Mouse (Mus musculus) frontal cortex, postnatal 25 days (tissue): ENCODE data around the gene Urm1.

Source experiments
- DNase-seq, 2 experiments: peaks; one replicate each; pipeline ENCODE4 v3.0.0; 2022; ENCODE audit warnings: low spot score in 2 of 2

Urm1 gene

DNA sequence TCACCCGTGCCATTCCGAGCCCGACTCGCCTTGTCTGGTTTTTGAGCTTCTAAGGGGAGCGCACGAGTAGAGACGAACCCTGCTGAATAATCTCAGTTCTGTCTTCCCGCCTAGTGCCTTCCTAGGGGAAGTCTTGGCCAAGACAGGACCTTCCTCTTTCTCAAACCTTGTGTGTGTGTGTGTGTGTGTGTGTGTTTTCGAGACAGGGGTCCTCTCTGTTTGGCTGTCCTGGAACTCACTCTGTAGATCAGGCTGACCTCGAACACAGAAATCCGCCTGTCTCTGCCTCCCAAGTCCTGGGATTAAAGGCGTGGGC is 7.8 kb downstream of the Urm1 start:
- DNase-seq = no peak

DNA sequence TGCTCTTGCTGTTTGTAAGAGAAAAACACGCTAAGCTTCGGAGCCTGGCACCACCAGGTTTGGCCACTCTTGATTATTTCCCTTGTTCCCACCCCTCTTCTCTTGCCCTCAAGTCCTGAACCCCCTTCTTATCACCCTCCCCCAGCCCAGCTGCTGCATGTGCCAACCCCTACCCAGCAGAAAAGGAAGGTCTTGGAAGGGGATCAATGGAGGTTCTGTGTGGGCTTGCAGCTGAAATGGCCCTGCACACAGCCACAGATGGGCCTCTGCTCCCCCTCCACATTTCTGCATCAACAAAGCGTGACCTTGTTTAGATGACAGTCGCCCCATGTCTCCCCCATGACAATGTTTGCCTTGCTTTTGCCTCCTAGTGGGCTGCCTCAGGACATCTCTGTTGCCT is 11.2 kb downstream of the Urm1 start:
- no peak for DNase-seq

DNA sequence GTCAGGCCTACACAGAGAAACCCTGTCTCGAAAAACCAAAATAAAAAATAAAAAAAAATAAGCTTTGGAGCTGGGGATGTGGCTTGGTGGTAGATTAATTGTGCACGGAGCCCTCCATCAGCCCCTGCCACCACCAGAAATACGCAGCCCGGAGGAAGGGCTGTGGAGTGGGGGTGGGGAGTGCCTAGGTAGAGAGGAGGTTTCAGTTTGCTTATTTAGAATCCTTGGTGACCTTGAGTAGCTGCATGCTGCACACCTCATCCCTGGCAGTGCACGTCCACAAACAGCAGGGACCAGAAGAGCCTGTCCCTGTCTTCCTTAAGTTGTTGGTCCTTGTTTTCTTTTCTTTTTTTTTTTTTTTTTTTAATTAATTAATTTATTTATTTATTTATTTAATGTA is 13.9 kb downstream of the Urm1 start:
- DNase-seq = no peak

DNA sequence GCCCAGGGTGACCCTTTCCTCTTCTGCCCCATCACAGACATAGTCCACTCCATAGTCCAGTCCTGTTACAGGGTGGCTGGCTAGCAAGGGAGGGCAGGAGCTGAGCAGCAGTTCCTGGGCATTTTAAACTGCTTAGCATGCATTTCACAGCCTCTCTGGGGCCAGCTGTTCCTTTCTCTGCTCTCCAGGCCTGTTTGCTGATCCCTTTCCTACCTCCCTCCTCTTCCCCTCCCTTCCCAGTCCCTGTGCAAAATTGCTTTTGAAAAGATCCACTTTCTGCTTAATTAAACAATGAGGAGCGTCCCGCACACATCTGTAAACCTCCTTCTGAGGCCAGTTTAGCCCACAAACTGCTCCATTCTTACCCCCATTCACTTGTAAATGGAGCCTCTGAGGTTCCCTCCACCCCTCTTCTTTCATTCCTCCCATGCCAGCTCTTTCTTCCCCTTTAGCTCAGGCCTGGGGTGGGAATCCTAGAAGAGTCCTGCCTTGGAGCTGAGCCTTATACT is 15.6 kb downstream of the Urm1 start:
- no peak for DNase-seq

DNA sequence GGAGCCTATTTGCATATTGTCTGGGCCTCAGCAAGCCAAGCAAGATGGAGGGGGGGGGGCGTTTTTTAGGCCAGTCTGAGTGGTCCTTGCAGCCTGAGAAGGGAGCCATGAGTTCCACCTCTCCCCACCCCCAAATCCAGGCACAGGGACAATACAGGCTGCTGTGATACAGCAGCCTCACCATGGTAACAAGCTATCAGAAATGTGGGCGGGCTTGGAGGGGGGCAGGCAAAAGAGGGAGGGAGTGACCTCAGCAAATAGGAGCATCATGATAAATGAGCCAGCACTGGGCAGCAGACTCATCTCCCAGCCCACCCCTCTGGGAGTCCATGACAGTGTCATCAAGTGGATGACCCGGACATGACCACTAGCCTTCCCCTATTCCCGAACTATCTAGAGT is 19.6 kb downstream of the Urm1 start:
- no peak for DNase-seq

DNA sequence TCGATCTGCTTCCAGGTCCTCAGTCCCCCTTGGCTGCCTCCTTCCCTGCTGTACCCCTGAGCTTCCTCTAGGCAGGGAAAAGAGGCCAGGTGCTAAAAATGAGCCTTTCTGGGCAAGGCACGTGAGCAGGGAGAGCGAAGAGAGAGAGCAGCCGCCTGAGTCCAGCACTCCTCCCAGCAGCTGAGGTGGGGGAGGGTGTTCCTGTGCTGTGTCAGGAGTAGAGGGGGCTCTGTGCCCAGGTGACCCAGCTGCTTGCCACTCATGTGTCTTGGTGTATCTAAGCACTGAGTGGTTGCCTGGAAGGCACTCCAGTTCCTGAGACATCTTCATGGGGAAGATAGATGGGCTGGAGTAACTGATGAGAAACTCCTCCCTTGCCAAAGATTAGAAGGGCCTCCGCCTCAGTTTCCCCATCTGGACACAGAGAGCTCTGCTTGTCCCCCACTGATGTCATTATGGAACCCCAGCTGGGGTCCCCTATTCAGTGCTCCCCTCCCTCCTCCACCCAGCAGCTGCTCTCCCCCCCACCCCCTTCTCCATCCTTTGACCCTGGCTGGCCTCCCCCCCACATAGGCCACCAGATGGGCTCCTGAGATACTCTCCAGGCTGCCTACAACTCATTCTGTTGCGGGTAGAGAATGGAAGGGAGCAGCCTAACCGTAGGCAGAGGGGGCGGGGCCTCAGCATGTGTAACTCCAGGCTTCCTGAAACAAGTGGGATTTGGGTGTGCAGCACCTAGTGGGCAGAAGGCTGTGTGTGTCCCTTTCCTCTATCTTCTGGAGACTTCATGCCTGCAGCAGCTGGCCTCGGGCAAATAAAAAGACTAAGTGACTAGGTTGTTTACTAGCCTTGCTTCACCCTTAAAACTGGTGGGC is 23.6 kb downstream of the Urm1 start:
- DNase-seq = no peak

DNA sequence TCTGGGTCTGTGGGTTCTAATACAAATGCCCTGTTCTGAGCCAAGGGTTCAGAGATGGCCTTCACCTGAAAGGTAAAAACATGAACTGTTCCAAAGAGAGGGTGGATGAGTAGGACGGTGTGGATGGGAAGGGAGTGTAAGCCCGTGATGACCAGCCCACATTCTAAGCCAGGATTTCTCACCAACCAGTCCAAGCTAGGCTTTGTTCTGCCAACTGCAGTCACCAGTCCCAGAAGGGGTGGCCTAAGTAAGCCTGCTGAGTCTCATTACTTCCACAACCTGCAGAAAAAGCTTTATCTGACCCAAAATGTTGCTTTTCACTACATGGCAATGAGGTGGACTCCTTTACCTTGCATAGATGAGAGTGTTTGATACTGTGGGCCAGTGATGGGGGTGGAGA is 24.2 kb downstream of the Urm1 start:
- no peak for DNase-seq

DNA sequence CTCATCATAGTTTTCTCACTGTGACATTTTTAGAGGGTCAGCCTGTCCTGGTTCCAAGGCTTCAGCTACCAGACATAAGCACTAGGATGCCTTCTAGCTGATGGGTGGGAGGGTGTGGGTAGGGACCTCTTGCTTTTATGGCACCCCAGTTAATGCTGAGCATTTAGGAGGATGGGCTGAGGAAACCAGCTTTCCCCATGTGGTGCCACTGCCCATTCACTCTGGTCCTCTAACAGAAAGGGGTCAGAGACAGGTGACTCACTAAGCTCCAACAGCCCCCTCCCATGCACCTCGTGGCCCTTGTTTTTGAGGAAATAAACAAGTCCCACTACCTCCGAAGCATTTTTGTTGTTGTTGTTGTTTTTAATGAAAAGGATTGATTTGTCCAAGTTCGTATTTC is 24.8 kb downstream of the Urm1 start:
- DNase-seq = no peak

DNA sequence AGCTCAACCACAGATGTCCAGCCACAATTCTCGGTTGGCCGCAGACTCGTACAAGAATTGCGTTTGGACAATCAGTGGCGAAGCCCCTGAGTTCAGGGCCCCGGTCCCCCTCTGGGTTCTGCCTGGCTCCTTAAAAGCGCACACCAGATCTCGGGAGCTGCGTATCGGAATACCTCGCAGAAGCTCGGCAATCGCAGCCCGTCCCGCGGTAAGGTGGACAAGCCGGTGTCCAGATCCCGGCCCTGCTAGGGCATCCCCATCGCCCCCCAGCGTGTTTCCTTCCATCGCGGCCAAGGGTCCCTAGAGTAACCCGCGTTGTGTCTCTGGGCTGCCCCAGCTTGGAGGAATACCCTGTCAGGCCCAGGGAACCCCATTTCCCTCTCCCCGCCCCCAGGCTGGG is 25.8 kb downstream of the Urm1 start:
- DNase-seq = no peak

DNA sequence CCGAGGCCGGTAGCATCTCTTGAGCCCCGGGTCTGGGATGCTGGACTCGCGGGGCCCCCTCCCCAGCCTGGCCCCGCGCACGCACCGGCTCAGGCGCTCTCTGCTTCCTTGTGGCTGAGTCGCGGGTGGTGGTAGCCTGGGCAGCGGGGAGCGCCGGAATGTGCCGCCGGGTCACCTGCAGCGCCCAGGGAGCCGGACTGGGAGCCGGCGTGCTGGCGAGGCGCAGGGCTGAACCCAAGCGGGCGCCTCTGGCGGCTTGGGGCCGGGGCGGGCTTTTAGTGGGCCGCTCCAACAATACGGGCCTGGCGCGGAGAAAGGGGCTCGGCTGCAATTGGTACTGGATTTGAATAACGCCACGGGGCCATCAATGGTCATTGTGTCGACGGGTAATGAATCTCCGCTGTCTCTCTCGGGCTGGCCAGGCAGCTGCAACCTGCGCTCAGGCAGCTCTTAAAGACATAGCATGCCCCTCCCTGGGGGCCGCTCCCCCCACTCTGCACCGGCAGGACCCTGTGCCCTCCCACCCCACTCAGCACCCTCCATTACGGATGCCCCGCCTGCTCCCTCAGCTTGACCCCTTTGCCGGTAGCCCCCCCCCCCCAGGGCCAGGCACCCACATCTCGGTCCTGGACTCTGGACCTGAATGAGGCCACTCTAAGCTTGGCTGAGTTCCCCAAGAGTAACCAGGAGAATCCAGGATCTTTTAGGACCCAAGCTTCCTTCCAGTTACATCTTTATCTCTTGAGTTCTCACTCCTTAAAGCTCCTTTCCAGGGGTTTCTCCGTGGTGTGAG is 26.4 kb downstream of the Urm1 start:
- no peak for DNase-seq

DNA sequence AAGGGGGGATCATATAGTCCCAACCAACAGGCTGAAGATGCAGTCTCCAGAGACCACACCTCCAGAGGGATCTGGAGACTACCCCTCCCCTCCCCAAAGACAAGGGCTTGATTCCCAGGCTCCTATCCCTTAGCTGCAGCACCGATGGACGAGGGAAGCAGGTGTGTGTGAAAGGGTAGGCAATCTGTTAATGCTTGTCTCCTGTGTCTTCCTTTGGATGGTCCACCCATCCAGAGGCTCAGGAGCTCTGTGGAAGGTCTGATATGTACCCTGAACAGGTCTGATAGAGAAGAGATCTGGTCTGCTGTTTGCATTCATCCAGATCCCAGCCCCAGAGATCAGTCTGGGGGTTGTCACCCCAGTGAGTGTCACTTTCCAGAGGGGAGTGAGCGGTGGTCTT is 27.0 kb downstream of the Urm1 start:
- no peak for DNase-seq

DNA sequence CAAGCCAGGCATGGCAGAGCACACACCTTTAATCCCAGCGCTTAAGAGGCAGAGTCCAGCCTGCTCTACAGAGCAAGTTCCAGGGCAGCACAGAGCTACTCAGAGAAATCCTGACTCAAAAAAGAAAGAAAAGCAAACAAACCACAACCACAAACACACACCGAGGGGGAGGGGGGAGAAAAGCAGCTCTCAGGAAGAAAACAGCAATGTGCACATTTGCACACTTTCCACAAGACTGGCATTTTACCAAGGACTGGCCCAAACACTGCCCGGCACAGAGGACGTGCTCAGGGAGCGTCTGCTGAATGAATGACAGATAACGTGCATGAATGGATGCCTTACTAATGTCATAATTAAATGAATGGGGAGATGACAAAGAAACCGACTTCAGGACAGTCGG is 29.2 kb downstream of the Urm1 start:
- DNase-seq = no peak

DNA sequence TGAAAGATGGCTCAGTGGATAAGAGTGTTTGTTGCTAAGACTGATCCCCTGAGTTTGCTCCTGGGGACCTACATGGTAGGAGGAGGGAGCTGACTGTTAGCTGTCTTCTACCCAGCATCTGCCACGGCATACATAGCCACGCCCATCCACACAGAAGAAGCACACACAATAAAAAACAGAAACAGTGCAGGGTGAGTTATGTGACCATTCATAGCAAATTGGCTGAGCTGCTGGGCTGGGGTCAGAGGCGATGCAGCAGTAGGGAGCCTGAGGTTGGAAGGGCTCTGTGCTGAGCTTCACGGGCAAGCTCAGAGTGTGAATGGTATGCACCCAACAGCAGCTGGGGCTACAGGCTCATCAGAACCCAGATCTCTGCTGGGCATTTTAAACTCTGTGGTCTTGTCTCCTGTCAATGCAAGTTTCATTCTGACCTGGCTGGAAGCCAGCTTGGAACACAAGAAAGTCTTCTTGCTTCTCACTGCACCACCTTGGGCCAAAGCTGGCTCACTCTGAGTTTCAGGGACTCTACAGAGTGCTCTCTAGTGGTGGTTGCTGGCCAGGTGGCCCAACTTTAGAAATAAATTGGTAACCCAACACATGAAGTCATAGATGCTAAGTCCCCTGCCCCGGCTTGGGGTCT is 30.1 kb downstream of the Urm1 start:
- DNase-seq = no peak

DNA sequence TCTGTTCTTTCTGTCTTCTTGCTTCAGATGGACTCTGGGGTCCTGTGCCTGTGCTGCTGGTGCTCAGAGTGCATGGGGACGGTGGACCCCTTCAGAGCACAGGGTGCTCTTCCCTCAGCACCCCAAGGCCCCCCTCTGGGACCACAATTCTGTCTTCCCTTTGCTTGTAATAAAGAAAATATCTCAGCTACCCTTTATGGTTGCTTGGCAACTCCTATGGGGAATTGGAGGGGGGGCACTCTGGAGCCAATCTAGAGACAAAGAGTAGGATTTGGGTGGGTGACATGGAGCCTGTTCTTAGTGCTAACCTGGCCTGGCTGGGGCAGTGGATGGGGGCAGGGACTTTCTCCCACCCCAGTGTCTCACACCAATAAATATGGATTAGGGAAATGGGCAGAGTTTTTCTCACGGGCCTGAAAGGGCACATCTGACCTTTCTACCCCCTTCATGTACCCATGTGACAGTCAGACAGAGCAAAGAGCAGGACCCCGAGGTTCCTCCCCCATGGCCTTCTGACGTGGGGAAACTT is 33.1 kb downstream of the Urm1 start:
- DNase-seq = no peak

DNA sequence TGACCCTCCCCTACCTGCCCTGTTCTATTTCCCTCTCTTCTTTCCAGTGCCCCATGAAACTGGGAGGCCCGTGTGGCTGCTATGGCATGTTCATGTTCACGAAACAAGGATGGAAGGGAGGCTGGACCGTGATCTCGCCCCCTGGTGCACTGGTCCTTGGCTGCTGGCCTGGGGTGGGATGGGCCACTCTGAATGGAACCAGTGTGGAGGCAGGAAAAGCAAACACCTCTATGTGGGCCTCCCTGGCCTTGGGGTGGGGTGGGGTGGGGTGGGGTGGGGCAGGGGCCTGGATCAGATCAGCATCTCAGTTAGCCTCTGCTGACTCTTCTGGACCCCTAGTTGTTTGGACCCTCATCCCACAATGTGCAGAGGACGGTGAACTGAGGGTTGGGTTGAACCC is 33.9 kb downstream of the Urm1 start:
- DNase-seq = no peak

DNA sequence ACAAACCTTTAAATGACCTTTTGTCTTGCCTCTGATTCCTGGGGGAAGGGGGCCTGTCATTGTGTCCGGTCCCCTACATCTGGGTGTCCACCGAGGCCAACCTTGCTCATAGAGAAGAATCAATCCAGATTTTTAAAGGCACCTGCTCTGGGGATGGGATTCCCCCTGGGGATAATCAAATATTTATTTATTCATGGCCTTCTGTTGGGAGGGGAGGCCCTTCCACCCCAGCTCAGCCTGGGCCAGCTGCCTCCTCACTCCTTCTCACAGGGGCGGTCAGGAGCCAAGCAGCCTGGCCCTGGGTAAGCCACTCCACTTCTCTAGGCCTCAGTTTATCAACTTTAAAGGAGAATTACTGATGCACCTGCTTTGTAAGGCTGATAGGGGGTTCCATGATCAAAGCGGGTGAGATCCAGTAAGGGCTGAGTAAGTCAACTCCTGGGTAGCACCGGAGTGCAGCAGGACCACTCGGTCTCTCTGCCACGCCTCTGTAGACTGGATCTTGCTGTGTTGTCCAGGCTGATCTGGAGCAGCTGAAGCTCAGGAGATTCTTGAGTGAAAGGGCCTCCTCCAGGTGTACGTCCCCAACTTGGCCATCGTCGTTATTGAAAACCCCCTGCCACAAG is 35.8 kb downstream of the Urm1 start:
- no peak for DNase-seq

DNA sequence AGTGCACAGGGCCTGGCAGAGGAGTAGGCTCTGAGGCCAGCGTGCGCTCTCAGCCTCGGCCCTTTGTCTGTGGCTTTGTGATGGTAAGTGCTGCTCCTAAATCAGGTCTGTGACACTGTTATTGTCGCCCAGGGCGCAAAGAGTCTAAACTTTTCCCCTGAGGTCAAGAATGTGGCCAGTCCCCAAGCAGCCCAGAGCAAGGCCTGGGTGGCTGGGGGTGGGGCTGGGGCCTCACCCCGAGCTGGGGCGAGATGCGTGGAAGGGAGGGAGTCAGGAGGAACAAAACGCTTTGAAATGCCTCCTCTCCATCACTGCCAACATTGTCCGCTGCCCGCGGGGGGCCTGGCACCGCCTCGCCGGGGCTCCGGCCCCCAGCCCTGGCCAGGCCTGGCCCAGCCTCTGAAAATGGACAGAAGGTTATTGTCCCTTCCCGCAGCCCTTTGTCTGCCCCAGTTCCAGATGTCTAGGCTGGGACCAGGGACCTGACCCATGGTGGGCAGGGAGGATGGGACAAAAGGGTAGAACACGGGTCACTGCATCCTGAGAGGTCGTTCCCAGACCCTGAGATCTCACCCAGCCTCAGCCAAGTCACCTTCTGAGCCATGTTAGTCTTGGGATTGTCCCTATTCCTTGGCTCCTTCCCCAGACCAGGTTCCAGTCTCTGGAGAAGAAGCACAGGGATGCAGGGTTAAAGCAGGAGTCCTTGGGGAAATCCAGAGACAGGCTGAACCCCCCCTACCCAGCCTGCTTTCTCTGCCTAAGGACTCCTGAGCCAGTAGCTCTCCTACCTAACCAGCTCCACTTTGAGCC is 36.8 kb downstream of the Urm1 start:
- DNase-seq = no peak

DNA sequence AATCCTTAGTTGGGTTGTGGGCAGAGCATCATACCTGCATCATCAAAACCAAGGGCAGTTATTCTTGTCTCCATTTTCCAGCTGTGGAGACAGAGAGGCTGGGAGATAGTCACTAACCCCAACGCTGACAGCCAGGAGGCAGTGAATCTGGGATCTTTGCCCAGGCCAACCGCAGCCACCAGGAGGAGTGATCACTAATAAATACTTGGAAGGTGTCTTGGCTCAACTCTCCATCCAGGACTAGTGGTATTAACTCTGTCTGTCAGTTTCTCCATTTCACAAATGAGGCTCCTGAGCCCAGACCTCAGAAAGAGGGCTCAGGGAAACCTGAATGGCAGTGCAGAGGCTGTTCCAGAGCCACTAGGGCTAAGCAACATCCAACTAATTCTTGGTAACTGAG is 37.5 kb downstream of the Urm1 start:
- DNase-seq = no peak

DNA sequence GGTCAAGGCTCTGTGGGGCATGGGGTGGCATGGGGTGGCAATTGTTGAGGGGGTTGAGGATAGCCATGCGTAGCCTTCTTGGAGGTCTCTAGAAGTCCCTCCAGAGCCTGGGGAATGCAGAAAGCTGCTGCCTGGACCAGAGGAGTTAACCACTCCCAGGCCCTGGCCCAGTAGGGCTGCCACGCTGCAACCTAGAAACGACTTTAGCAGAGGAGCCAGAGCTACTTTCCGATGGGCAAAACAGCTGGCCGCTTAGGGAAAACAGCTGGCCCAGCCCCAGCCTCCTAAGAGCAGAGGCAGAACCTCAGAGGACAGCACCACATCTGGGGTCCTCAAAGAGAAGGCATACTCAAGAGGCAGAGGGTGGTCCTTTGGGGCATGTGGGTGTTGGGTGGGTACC is 38.1 kb downstream of the Urm1 start:
- no peak for DNase-seq

DNA sequence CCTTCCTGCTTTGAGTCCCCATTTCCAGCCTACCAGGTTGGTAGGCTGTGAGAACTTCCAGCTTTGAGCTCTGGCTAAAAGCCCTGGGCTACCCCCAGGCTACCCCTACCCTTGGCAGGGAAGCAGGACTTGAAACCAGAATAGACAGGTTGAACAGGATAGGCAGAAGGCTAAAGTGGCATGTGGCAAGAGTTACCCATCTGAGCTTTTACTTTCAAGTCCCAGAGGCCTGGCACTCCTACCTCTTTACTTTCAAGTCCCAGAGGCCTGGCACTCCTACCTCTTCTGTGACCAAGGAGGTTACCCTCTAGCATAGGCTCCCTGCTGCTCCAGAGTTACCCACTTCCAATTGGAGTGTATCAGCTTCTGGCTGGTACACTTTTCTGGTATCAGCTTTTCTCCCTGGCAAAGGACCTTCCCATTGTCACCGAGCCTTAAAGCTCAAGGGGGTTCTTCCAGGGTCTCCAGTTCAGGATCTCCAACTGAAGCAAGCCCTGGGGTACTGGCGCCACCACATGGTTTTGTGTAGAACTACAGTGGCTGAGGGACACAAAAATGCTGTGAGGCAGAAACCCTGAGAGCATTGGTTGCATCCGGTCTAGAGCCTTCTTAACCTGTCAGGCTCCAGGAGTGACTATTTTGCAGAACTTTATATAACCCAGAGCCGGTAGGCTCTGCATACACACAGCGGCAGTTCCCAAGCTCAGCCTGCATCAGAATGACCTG is 39.0 kb downstream of the Urm1 start:
- no peak for DNase-seq

DNA sequence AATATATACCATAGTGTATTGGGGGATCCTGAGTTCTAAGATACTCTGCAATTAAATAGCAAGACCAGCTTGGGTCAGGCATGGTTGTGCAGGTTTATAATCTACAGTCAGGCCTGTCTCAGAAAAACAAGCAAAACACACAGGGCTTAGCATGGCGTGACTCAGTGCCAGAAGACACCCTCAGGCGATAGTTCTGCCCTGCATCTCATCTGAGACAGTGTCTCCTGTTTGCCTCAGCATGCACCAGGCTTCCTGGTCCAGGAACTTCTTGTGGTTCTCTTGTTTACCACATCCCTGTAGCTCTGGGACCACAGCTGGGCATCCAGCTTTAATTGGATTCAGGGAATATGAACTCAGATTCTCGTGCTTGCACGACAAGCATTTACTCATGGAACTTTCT is 45.2 kb downstream of the Urm1 start:
- no peak for DNase-seq
